Mouse (Mus musculus) C2C12 (cell line): ENCODE measurements around the gene Gpx2. TPM values are rescaled to one million over a fixed set of nuclear protein-coding genes. Genes with fewer than 3 reads are reported as not detected.

Experiments used
- H3K27me3 ChIP-seq: one replicate; pipeline ENCODE4 v1.6.1; 2011; ENCODE audit not compliant: control insufficient read depth, insufficient read depth, insufficient read length
- H3K36me3 ChIP-seq: one replicate; pipeline ENCODE4 v1.6.1; 2011; ENCODE audit not compliant: control insufficient read depth, insufficient read depth
- H3K4me3 ChIP-seq: one replicate; pipeline ENCODE4 v1.5.1; 2011; ENCODE audit warnings: mild to moderate bottlenecking, control low read depth; ENCODE audit not compliant: poor library complexity, insufficient read depth, severe bottlenecking
- H3K79me2 ChIP-seq: one replicate; pipeline ENCODE4 v1.6.1; 2011; ENCODE audit not compliant: control insufficient read depth, insufficient read depth
- H3K79me3 ChIP-seq: one replicate; pipeline ENCODE4 v1.6.1; 2011; ENCODE audit warnings: low read depth, control low read depth
- H3ac ChIP-seq: one replicate; pipeline ENCODE3; 2011; ENCODE audit warnings: low read depth; ENCODE audit not compliant: control insufficient read depth, insufficient read length
- CEBPB ChIP-seq: IDR thresholded peaks from one replicate; pipeline ENCODE4 v1.6.1; 2011; ENCODE audit warnings: low read depth, mild to moderate bottlenecking, control low read depth, moderate library complexity
- CTCF ChIP-seq: IDR thresholded peaks from one replicate; pipeline ENCODE4 v1.5.1; 2011; ENCODE audit not compliant: control insufficient read depth, insufficient read depth, insufficient read length
- FOSL1 ChIP-seq: IDR thresholded peaks from one replicate; pipeline ENCODE4 v1.8.0; 2011; ENCODE audit warnings: mild to moderate bottlenecking, low read length; ENCODE audit not compliant: poor library complexity, insufficient read depth, severe bottlenecking
- MAX ChIP-seq: IDR thresholded peaks from one replicate; pipeline ENCODE4 v1.6.1; 2011; ENCODE audit warnings: mild to moderate bottlenecking, control low read depth
- MYOD1 ChIP-seq: IDR thresholded peaks from one replicate; pipeline ENCODE4 v1.6.1; 2011; ENCODE audit warnings: low read depth; ENCODE audit not compliant: control insufficient read depth, insufficient read length
- MYOG ChIP-seq: IDR thresholded peaks from one replicate; pipeline ENCODE4 v1.6.1; 2011; ENCODE audit not compliant: control insufficient read depth, insufficient read length; ENCODE audit errors: extremely low read depth
- USF1 ChIP-seq: IDR thresholded peaks from one replicate; pipeline ENCODE4 v1.6.1; 2011; ENCODE audit warnings: low read depth, mild to moderate bottlenecking, control low read depth, moderate library complexity
- polyA plus RNA-seq: library from polyadenylated mRNA; unstranded; fragments of >200 nt; fragmentation: generic; extraction: Trizol; gene quantifications from one replicate; pipeline ENCODE4 v1.2.1, GENCODE M21; 2012; ENCODE audit warnings: missing spikeins

Gpx2 gene
- polyA plus RNA-seq, 1 experiment, result not detected

DNA sequence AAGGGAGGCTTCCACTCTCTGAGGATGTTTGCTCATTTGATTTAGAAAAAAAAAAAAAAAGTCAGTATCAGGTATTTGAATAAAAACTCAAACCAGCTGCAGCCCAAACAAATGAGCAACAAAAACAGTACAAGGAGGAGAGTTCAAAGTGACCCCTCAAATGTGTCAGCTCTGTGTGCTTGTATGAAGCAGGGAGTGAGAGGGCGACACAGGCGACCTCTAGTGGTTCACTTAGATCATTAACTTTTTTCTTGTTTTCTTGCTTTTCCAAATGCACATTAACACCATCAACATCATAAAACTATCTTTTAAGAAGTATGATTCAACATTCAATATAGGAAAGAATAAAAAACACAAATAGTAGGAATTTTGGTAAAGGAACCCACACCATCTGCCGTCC lies 37.4 kb upstream of the Gpx2 start:
- H3K4me3 ChIP-seq, result no peak overlapping the region
- no peak overlapping the region for H3ac ChIP-seq
- no peaks in the 10 kb centered on the region for H3K79me3 ChIP-seq
- no peak for TF ChIP-seq MYOD1
- TF ChIP-seq CTCF, result peak; percentile 14
- no peaks in the 10 kb centered on the region for H3K79me2 ChIP-seq
- no peaks in the 10 kb centered on the region for H3K36me3 ChIP-seq
- no peaks in the 10 kb centered on the region for H3K27me3 ChIP-seq

DNA sequence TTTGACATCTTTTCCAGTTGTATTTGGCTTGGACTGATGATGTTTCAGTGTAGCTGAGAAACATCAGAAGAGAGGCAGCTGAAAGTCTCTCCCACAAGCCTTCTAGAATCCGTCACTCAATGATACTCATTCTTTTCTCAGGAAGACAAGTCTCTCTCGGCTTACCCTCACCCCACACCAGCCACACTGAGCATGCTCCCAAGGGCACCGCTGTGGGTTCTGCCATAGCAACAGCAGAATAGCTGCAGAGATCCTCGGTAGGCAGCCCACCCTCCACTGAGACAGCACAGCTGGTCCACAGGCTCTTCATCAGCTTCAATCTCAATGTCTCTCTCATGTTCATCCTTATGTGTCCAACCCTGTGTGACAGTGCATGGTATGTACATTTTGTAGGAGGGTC lies 29.9 kb upstream of the Gpx2 start:
- Histone ChIP-seq H3K27me3 (peaks cover 21% of the 10 kb centered on the region), H3K79me3 (no peaks in the 10 kb centered on the region), H3ac (no peak overlapping the region), H3K4me3 (no peak overlapping the region), H3K36me3 (no peaks in the 10 kb centered on the region), H3K79me2 (no peaks in the 10 kb centered on the region)
- TF ChIP-seq CTCF (no peak), MAX (no peak), MYOG (no peak), USF1 (no peak), FOSL1 (no peak), CEBPB (no peak), MYOD1 (no peak)

DNA sequence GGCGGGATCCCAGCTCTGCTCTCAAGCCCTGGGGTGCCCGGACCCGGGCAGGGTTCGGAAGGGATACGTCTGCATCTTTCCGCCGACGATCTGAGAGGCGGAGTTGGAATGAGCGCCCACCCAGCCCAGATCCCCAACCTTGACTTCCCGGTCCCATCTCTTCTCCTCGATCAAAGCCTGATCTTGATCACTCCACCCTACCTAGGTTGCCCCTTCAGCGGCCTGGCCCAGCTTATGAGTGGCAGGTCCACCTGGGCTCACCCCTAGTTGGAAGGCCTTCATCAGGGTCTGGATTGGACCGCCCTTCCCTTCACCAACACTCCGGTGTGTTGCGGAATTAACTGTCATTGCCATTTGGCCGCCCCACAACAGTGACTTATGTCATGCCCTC lies 27.3 kb upstream of the Gpx2 start, which contains the start of gene Rab15:
Gene Rab15 (minus strand): TSS at position 258 of the 391 bp plus-strand sequence.
- Histone ChIP-seq H3K4me3 (no peak within 1 kb of the TSS), H3K27me3 (peaks cover 23% of the 10 kb centered on the region), H3ac (no peak within 1 kb of the TSS), H3K79me3 (no peaks in the 10 kb centered on the region), H3K79me2 (no peaks in the 10 kb centered on the region), H3K36me3 (no peaks in the 10 kb centered on the region)
- TF ChIP-seq FOSL1, result no peak
- no peak for TF ChIP-seq CEBPB
- TF ChIP-seq USF1, result no peak
- TF ChIP-seq CTCF, result no peak
- no peak for TF ChIP-seq MYOG
- TF ChIP-seq MAX, result no peak
- TF ChIP-seq MYOD1, result no peak

DNA sequence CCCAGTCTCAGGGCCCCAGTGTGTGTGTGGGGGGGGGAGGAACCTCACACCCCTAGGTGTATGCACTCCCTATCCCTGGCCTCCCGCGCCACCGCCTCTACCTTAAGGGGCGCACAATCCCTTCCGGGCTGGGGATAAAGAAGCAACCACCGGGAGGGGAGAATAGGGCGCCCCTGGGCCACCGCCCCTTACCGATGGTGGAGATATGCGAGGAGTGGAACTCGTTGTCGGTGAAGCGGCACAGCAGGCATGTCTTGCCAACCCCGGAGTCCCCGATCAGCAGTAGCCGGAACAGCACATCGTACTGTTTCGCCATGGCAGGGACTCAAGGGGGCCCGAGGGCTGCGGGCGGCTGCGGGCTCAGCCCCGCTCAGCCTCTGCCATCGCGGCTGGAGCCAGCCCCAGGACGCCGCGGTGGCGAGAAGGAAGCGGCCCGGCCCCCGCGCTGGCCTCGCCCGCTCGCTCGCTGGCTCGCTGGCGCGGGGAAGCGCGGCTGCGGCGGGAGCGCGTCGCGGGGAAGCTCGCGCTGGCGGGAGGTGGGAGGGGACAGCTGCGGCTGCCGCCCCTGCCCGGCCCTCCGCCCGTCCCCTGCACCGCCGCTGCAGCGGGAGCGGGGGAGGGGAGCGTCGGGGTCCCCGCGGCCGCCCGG lies 26.8 kb upstream of the Gpx2 start:
- no peak overlapping the region for H3K4me3 ChIP-seq
- H3ac ChIP-seq, result no peak overlapping the region
- H3K27me3 ChIP-seq, result peaks cover 21% of the 10 kb centered on the region
- no peaks in the 10 kb centered on the region for H3K36me3 ChIP-seq
- no peaks in the 10 kb centered on the region for H3K79me2 ChIP-seq
- TF ChIP-seq USF1, result no peak
- no peak for TF ChIP-seq MAX
- TF ChIP-seq FOSL1, result no peak
- no peak for TF ChIP-seq CEBPB
- TF ChIP-seq CTCF, result no peak
- no peak for TF ChIP-seq MYOD1
- no peak for TF ChIP-seq MYOG
- no peaks in the 10 kb centered on the region for H3K79me3 ChIP-seq

DNA sequence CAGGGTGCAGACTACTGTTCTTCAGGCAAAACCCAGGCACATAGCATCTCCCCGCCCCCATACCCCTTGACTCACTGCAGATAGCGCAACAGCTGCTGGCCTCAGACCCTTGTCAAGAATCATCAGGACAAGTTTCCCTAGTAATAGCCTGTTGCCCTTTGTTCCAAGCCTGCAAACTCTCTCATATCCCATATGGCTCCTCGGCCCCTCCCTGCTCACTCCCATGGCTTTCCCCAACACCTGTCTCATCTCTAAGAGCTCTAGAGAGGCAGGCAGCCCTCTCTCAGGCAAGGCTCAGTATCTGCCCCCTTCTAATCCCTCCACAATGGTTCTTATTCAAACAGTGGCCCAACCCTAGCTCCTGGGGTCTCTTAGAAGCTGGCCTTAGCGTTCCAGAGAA lies 25.3 kb upstream of the Gpx2 start:
- no peak for TF ChIP-seq MYOD1
- TF ChIP-seq CEBPB, result no peak
- no peak for TF ChIP-seq MAX
- no peak for TF ChIP-seq MYOG
- no peak for TF ChIP-seq USF1
- no peak for TF ChIP-seq CTCF
- TF ChIP-seq FOSL1, result no peak
- Histone ChIP-seq H3K27me3 (peaks cover 19% of the 10 kb centered on the region), H3K4me3 (no peak overlapping the region), H3K79me2 (no peaks in the 10 kb centered on the region), H3K36me3 (no peaks in the 10 kb centered on the region), H3K79me3 (no peaks in the 10 kb centered on the region), H3ac (no peak overlapping the region)

DNA sequence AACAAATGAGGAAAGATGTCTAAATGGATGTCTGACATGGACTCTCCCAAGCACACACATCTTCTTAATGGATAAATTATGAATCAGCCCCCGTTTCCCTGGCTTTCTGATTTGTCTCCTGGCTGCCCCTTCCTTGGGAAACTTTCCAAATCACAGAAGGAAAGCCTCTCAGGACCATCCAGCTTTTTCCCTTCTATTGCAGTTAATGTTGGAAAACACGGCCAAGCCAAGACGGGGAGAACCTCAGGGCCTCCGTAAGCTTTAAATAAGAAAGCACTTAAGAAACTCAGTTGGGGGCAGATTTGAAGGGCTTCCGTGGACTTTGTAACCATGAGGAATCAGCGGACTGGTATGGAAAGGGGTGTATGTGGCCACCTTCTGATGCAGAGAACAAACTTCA lies 24.5 kb upstream of the Gpx2 start:
- Histone ChIP-seq H3K79me2 (no peaks in the 10 kb centered on the region), H3K4me3 (no peak overlapping the region), H3ac (no peak overlapping the region), H3K27me3 (peaks cover 14% of the 10 kb centered on the region), H3K79me3 (no peaks in the 10 kb centered on the region), H3K36me3 (no peaks in the 10 kb centered on the region)
- TF ChIP-seq MYOG, result no peak
- TF ChIP-seq MAX, result no peak
- TF ChIP-seq USF1, result no peak
- no peak for TF ChIP-seq MYOD1
- no peak for TF ChIP-seq FOSL1
- TF ChIP-seq CTCF, result no peak
- no peak for TF ChIP-seq CEBPB
